Mouse (Mus musculus) frontal cortex, postnatal 14 days (tissue): Measurements from ENCODE around the gene Ppm1d.

Source experiments
- DNase-seq, 2 experiments: peaks; one replicate each; pipeline ENCODE4 v3.0.0; 2022; ENCODE audit warnings: low spot score in 2 of 2

Gene Ppm1d

DNA sequence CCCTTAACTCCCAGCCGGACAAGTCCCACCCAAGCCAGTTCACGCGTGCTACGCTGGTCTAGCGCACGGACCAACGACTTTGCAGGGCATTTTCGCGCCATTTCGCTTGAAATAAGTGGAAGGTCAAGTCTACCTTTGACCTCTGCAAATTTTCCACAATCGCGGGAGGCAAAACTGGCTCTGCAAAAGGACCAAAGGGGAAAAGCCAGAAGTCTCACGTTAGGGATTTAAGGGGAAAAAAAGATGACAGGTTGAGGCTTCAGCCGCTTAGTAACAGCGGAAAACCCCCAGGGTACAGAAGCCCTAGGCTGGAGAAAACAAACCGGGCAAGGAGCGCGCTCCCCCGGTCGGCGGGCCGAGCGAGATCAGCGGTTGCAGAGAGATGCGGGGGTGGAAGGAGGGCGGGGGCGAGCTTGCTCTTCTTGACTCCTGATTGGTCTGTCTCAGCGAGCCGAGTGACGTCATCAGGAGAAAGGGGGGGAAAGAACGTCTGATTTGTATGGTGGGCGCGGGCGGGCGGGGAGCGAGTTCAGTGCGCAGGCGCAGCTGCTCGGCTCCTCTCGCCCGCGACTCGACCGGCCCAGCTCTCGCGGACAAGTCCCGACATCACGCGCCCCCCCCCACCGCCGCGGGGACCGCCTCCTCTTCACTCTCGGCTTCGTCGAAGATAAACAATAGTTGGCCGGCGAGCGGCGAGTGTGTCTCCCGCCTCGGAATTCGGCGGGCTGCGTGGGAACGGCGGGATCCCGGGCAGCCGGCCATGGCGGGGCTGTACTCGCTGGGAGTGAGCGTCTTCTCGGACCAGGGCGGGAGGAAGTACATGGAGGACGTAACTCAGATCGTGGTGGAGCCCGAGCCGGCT lies at the start of gene Ppm1d:
Gene Ppm1d (plus strand): TSS at position 532 of the 862 bp plus-strand sequence.
- DNase-seq, result peak; percentile 90 to 95

- no peak for DNase-seq
Measured at GRCm38 (mm10) chr11:85264635-85265034, 46.4 kb upstream of the Ppm1d start.

GRCm38 (mm10) chr11:85267393-85267792 lies 43.7 kb upstream of the Ppm1d start:
- no peak for DNase-seq

GRCm38 (mm10) chr11:85270631-85271030 lies 40.4 kb upstream of the Ppm1d start:
- DNase-seq, result no peak

DNA sequence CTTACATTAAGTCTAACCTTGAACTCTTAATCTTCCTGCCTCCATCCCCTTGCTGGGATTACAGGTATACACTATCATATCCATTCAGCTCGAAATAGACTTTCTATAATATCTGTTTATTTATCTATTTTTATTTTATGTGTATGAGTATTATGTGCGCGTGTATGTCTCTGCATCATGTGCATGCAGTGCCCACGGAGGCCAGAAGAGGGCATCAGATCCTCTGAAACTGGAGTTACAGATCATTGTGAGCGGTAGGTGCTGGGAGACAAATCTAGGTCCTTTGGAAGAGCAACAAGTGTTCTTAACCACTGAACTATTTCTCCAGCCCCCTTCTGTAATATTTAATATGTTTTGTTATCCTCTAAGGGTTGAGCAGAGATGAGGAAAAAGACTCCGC lies 37.7 kb upstream of the Ppm1d start:
- DNase-seq, result no peak

GRCm38 (mm10) chr11:85275151-85275550 lies 35.9 kb upstream of the Ppm1d start:
- no peak for DNase-seq

- DNase-seq, result no peak
Measured at GRCm38 (mm10) chr11:85277609-85278008, 33.4 kb upstream of the Ppm1d start.

DNA sequence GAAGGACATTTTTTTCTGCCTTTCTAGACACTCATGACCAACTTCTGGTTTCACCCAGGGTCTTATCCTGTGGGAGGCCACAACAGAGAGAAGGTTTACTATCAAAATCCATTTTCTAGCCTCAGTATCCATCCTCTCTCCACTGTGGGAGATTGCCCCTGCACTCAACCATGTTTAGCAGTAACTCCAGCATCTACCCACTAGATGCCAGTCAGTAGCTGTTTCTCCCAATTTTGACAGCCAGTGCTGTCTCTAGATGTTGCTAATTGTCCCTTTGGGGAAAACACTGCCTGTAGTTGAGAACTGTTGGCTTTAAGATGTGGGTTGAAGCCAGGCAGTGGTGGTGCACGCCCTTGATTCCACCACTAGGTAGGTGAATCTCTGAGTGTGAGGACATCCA lies 32.9 kb upstream of the Ppm1d start:
- no peak for DNase-seq

DNA sequence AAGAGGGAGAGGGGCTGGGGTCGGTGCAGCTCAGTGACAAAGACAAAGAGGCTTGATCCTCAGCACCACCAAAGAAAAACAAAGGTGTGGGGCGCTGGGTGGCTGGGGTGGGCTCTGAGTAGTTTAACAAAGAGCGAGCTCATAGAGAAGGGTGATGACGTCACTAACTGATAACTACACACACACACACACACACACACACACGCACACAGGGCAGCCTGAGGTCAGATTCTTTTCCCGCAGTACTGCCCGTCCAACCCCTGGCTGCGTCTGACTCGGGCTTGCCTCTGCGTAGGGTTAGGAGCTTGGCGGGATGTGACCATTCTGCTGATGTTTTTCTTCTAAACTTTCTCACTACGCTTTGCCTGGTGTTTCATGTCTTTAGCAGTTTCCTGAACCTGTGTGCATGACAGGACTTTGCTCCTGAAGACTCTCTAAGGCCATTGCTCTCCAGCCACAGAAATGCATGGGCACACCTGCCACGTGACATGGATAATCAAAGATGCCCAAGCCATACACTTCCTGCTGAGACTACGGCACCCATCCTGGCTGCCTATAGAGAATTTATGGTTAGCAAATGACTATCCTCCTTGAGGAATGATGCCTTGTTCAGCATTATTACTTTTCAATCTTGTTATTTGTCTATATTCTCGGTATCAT lies 29.7 kb upstream of the Ppm1d start:
- no peak for DNase-seq

- DNase-seq, result no peak
Measured at GRCm38 (mm10) chr11:85297953-85298352, 13.1 kb upstream of the Ppm1d start.

DNA sequence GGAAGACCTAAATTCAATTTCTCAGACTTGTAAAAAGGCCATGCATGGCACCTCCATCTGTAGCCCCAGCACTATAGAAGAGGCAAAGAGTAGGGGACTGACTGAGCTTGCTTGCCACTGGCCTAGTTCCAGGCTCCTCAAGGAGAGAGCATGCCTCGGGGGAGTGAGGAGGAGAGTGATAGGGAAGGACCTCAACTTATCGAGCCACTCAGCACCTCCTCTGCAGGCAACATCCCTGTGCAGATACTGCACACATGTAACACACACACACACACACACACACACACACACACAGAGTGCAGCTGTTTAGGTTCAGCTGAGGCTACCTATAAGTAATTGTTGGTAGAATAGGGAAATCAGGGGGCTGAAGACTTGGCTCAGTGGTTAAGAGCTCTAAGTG lies 11.2 kb upstream of the Ppm1d start:
- DNase-seq, result no peak

DNA sequence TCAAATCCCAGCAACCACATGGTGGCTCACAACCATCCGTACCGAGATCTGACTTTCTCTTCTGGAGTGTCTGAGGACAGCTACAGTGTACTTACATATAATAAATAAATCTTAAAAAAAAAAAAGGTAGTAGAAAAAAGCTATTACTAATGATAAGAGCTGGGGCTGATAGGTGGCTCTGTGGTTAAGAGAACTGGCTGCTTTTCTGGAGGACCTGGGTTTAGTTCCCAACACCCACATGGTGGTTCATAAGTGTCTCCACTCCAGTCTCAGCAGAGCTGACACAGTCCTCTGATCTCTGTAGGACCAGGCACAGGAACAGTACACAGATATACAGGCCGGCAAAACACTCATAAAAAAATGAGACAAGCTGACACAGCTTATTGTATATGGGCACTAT lies 9.9 kb upstream of the Ppm1d start:
- no peak for DNase-seq

DNA sequence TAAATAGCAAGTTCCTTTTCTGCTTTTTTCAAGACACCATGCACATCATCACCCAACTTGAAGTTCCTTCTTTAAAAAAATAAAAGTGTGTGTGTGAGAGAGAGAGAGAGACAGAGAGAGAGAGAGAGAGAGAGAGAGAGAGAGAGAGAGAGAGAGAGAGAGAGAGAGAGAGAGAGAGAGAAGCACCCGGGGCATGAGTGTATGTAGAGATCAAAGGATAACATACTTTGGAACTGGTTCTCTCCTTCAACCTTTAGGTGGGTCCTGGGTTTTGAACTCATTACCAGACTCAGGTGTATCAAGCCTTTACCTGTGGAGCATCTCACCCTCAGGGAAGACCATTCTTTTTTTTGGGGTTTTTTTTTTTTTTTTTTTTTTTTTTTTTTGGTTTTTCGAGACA lies 9.2 kb upstream of the Ppm1d start:
- no peak for DNase-seq

DNA sequence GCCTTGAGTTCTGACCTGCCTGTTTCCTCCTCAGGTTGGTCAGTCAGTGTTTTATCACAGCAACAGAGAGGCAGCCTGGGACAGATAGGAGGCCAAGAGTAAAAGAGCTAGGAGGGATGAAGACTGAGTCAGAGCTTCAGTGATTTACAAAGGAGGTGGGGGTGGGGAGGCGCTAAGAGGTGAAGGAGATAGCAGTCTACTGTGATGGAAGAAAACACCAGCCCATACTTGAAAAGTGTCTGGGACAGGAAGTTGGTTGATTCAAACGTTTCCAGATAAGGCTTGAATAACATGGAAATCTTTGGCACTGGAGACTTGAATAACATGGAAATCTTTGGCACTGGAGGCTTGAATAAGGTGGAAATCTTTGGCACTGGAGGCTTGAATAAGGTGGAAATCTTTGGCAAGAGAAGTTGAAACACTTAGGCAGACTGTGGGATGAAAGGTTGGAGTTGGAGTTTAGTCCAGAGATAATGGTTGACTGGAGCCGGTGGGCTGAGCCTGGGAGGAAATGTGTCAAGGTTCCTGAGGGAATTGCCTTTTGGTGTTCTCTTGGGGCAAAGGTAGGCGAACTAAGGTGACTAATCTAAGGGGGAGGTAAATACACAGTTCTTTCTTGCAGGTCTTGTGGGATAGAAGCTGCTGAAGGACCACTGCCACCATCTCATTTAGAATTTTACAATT lies 4.3 kb upstream of the Ppm1d start:
- DNase-seq, result no peak

DNA sequence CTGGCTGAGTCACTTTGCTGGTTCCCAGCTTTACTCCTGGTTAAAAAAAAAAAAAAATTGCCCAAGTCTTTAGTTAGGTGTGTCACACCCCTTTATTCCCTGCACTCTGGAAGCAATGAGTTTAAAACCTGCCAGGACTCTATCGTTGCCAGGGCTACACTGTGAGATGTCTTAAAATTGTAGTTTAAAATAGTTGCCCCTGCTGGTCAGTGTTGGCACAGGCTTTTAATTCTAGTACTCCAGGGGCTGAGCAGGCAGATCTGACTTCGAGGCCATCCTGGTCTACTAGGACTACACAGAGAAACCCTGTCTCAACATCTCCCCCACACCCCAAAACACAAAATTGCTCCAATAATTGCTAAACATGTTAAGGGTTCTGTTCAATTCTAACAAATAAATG lies 2.2 kb upstream of the Ppm1d start:
- no peak for DNase-seq

GRCm38 (mm10) chr11:85310407-85310712 lies 684 bp upstream of the Ppm1d start:
- DNase-seq, result no peak

GRCm38 (mm10) chr11:85311645-85312490 lies 824 bp downstream of the Ppm1d start:
- peak; percentile 25 to 36 for DNase-seq

- DNase-seq, result peak in 1 of 2 experiments; percentile 19
Measured at GRCm38 (mm10) chr11:85312818-85313217, 1.8 kb downstream of the Ppm1d start.

- no peak for DNase-seq
Measured at GRCm38 (mm10) chr11:85313361-85313760, 2.3 kb downstream of the Ppm1d start.

DNA sequence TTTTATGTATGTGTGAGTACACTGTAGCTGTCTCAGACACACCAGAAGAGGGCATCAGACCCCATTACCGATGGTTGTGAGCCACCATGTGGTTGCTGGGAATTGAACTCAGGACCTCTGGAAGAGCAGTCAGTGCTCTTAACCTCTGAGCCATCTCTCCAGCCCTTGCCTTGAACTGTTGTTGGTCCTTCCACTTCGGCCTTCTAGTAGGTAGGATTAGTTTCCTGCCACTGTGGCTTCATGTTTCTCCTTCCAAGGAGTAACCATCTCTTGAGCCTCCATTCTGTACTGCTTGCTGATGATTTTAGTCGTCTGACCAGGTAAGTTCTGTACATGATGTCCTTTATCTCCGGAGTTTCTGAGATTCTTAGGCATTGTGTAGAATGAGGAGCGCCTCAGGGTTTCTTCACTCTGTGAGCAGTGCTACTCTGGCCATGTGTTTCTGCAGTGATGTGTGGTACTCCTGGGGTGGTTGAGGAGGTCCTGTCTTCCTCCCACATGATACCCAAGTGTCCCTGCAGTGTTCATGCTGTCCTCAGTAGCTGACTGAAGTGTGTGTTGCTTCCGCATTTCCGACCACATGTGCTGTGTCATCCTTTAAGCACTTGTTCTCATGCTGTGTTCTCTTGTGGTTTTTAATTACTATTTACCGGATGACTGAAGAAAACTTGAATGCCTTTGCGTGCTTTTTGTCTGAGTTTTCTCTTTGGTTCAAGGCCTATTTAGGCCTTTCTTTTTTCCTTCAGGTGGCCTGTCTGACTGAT lies 12.7 kb downstream of the Ppm1d start:
- no peak for DNase-seq

DNA sequence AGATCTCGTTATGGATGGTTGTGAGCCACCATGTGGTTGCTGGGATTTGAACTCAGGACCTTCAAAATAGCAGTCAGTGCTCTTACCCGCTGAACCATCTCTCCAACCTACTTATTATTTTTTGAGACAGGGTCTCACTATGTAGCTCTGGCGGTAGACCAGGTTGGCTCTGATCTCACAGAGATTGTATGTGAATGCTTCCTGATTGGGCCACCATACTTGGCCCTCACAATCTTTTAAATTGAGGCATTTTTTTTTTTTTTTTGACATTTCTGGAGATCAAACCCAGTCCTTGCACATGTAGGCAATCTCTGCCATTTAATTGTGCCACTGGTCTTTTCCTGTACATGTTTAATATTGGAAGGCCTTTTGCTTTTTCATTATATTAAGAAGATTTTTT lies 17.7 kb downstream of the Ppm1d start:
- no peak for DNase-seq
